Mouse (Mus musculus): ENCODE results near the gene Nrxn3.

GRCm38 (mm10) chr12:88966329-88966728 is 243.7 kb downstream of the Nrxn3 start:
- TF ChIP-seq CTCF (IDR thresholded peaks at IDR 0.05; ENCODE audit: extremely low read depth, insufficient read length, insufficient replicate concordance, low read depth, low read length), result no peak
- no peak for TF ChIP-seq POLR2A (IDR thresholded peaks at IDR 0.05; ENCODE audit: low read depth, low read length)
